Mouse (Mus musculus) spleen, adult 2 months (tissue): ENCODE measurements around the gene Hsf2bp. TPM values are rescaled to one million over a fixed set of nuclear protein-coding genes. Genes with fewer than 3 reads are reported as not detected.

Experiments
- DNase-seq, 2 experiments: peaks; one replicate each; pipeline versions ENCODE4 v3.0.0 to v3.0.0-alpha.2; 2012 to 2021; ENCODE audit warnings: low spot score in 2 of 2, low read depth in 1 of 2
- H3K27ac ChIP-seq: fragments of 200-500 bp; 2 replicates; pipeline ENCODE4 v1.5.1; 2012; ENCODE audit warnings: low read length, inconsistent platforms; ENCODE audit not compliant: insufficient read depth
- H3K27me3 ChIP-seq: fragments of 200-500 bp; 2 replicates; pipeline ENCODE4 v1.6.1; 2012; ENCODE audit warnings: mild to moderate bottlenecking, moderate library complexity, low read length, inconsistent platforms; ENCODE audit not compliant: control insufficient read depth, insufficient read depth
- H3K36me3 ChIP-seq: fragments of 200-500 bp; 2 replicates; pipeline ENCODE4 v1.6.1; 2012; ENCODE audit warnings: mild to moderate bottlenecking, low read length, inconsistent platforms; ENCODE audit not compliant: control insufficient read depth, insufficient read depth
- H3K4me1 ChIP-seq: fragments of 200-500 bp; 2 replicates; pipeline ENCODE4 v1.6.1; 2011; ENCODE audit warnings: inconsistent platforms; ENCODE audit not compliant: control insufficient read depth, insufficient read depth, insufficient read length
- H3K4me3 ChIP-seq: fragments of 200-500 bp; 2 replicates; pipeline ENCODE4 v1.5.1; 2011; ENCODE audit warnings: mild to moderate bottlenecking, inconsistent platforms; ENCODE audit not compliant: insufficient read depth, insufficient read length; ENCODE audit errors: extremely low read depth
- CTCF ChIP-seq: fragments of 200-500 bp; IDR thresholded peaks from 2 replicates; pipeline ENCODE4 v1.5.1; 2011; ENCODE audit warnings: mild to moderate bottlenecking, inconsistent platforms; ENCODE audit not compliant: insufficient read depth, insufficient read length, insufficient replicate concordance; ENCODE audit errors: extremely low read depth
- POLR2A ChIP-seq: fragments of 200-500 bp; IDR thresholded peaks from 2 replicates; pipeline ENCODE4 v1.6.1; 2011; ENCODE audit warnings: low read depth, low read length, inconsistent platforms
- WGBS: fragments of 180-500 bp; shearing (Covaris S2); methylation state at CpG from one replicate; pipeline ENCODE4 v1.1.7; 2018; 5-methylcytosine and 5-hydroxymethylcytosine counted together
- polyA plus RNA-seq: library from polyadenylated mRNA; depleted of rRNA; stranded (reverse); fragments of >200 nt; gene quantifications from 2 replicates; pipeline ENCODE4 v1.2.3, GENCODE M21; 2012

Hsf2bp gene
- polyA plus RNA-seq, 1 experiment: 0.15 TPM

GRCm38 (mm10) chr17:31993354-31993753 lies 42.8 kb downstream of the Hsf2bp start:
- H3K27me3 ChIP-seq: no peaks in the 10 kb centered on the region
- WGBS: 93% methylated on average over 1 of the region's 1 CpGs
- no peak overlapping the region for H3K4me3 ChIP-seq
- H3K4me1 ChIP-seq: no peaks in the 10 kb centered on the region
- H3K27ac ChIP-seq: no peak overlapping the region
- no peaks in the 10 kb centered on the region for H3K36me3 ChIP-seq
- TF ChIP-seq POLR2A: no peak
- no peak for TF ChIP-seq CTCF
- no peak for DNase-seq

GRCm38 (mm10) chr17:31992004-31992403 lies 44.1 kb downstream of the Hsf2bp start:
- no peaks in the 10 kb centered on the region for H3K27me3 ChIP-seq

DNA sequence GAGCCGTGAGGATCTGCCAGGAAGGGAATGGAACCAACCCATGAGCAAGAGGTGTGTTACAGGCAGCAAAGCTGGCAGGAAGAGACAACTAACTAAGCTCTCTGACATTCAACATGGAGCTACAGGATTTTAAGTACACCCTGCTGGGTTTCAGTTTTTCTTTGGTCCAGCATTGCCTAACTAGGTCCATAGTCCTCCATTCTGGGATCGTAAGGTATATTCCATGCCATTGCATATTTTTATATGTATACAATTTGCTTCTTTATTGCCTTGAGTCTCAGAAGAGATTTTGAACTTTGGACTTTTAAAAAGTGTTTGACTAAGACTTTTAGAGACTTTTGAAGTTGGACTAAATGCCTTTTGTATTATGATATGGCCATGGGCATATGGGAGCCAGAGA lies 47.1 kb downstream of the Hsf2bp start:
- WGBS: 91% methylated on average over 2 of the region's 2 CpGs

More at GRCm38 (mm10) chr17:31992004-31992403, 44.1 kb downstream of the Hsf2bp start:
- no peaks in the 10 kb centered on the region for H3K4me1 ChIP-seq
- no peak for TF ChIP-seq CTCF
- TF ChIP-seq POLR2A: no peak
- WGBS: 91% methylated on average over 2 of the region's 2 CpGs
- no peak overlapping the region for H3K4me3 ChIP-seq
- no peaks in the 10 kb centered on the region for H3K36me3 ChIP-seq
- DNase-seq: no peak
- H3K27ac ChIP-seq: no peak overlapping the region

DNA sequence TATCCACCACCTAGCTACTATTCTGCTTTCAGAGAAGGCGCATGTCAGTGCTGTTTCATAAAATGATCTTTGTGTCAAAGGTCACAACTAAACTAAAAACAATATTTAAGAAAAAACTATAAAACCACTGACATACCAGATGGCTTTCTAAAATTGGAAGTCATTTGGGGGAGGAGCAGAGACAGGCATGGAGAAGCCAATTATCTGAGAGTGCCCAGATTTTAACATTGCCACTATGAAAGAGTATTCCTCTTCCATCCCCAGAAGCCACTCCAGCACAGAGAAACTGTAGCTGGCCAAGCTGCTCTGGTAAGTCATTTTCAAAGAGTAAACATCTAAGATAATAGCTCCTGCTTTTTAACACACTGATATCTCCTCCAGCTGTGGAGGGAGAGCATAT lies 49.2 kb downstream of the Hsf2bp start:
- Histone ChIP-seq H3K27ac (no peak overlapping the region), H3K4me3 (no peak overlapping the region), H3K36me3 (no peaks in the 10 kb centered on the region), H3K27me3 (no peaks in the 10 kb centered on the region), H3K4me1 (no peaks in the 10 kb centered on the region)
- no peak for DNase-seq
- 88% methylated on average over 1 of the region's 1 CpGs for WGBS
- TF ChIP-seq POLR2A (no peak), CTCF (no peak)

More for the DNA sequence above, 47.1 kb downstream of the Hsf2bp start:
- no peak for TF ChIP-seq CTCF
- no peak for TF ChIP-seq POLR2A
- no peaks in the 10 kb centered on the region for H3K4me1 ChIP-seq
- H3K4me3 ChIP-seq: no peak overlapping the region
- H3K27me3 ChIP-seq: no peaks in the 10 kb centered on the region
- no peak for DNase-seq
- H3K36me3 ChIP-seq: no peaks in the 10 kb centered on the region
- no peak overlapping the region for H3K27ac ChIP-seq

DNA sequence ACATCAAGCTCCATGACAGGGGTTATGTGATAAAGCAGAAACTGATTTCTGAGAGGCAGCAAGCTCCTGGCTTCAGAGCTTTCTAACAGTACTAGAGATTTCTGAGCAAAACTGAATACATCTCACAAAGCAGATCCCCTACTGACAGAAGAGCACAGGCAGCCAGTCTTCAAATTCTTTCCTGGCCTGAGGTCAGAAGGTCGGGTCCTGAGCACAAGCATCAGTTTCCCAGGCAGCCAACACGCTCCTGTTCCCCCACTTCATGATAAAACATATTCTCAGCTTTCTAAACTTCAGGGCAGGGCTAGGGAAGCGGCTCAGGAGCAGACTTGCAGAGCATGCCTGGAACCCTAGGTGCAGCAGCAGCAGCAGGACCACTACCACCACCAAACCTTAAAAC lies 52.7 kb downstream of the Hsf2bp start:
- WGBS: 75% methylated on average over 3 of the region's 3 CpGs
- Histone ChIP-seq H3K27me3 (no peaks in the 10 kb centered on the region), H3K4me3 (no peak overlapping the region), H3K4me1 (no peaks in the 10 kb centered on the region), H3K36me3 (no peaks in the 10 kb centered on the region), H3K27ac (no peak overlapping the region; the same call in 1 of the 2 replicates)
- TF ChIP-seq CTCF: no peak
- no peak for TF ChIP-seq POLR2A
- DNase-seq: no peak

- Histone ChIP-seq H3K4me1 (no peaks in the 10 kb centered on the region), H3K4me3 (no peak overlapping the region), H3K36me3 (no peaks in the 10 kb centered on the region), H3K27ac (peak overlapping the region; percentile 43; the same call in 1 of the 2 replicates), H3K27me3 (no peaks in the 10 kb centered on the region)
- no peak for TF ChIP-seq CTCF
- no peak for TF ChIP-seq POLR2A
- no peak for DNase-seq
- 92% methylated on average over 11 of the region's 11 CpGs for WGBS
Observed at GRCm38 (mm10) chr17:31982326-31983190, 53.6 kb downstream of the Hsf2bp start.

GRCm38 (mm10) chr17:31979888-31980287 lies 56.3 kb downstream of the Hsf2bp start:
- TF ChIP-seq POLR2A: no peak
- TF ChIP-seq CTCF: no peak
- Histone ChIP-seq H3K27ac (no peak overlapping the region), H3K27me3 (no peaks in the 10 kb centered on the region), H3K36me3 (no peaks in the 10 kb centered on the region), H3K4me1 (no peaks in the 10 kb centered on the region), H3K4me3 (no peak overlapping the region)
- WGBS: 77% methylated on average over 4 of the region's 4 CpGs
- no peak for DNase-seq
